Mouse (Mus musculus): ENCODE data around the gene Oit1. TPM values are rescaled to one million over a fixed set of nuclear protein-coding genes. Genes with fewer than 3 reads are reported as not detected.

Oit1 gene
- not detected in 2 replicates for polyA plus RNA-seq (2015; fragmentation: Nextera tagmentation; extraction: Ambion mirVana)

GRCm38 (mm10) chr14:8378685-8379313 lies at the start of gene Oit1:
Oit1 (minus strand) TSS chr14:8378754.
- 69% methylated on average over 8 of the region's 8 CpGs for WGBS
- H3K4me1 ChIP-seq (ENCODE audit: control insufficient read depth, insufficient read depth, low read depth, low read length): no peaks in the 10 kb centered on the region
- no peaks in the 10 kb centered on the region for H3K36me3 ChIP-seq (ENCODE audit: control insufficient read depth, insufficient read depth, low read length)
- H3K27ac ChIP-seq (ENCODE audit: low read depth, low read length): no peak within 1 kb of the TSS
- H3K4me3 ChIP-seq (ENCODE audit: low read length): no peak within 1 kb of the TSS
- no peak within 1 kb of the TSS for H3K9ac ChIP-seq (ENCODE audit: low read depth, low read length)
- H3K4me2 ChIP-seq (ENCODE audit: low read length): no peak within 1 kb of the TSS
- H3K27me3 ChIP-seq (replicated peaks; ENCODE audit: control insufficient read depth, insufficient read depth, low read length): no peaks in the 10 kb centered on the region
- H3K9me3 ChIP-seq (ENCODE audit: control insufficient read depth, low read length): no peaks in the 10 kb centered on the region
- no peak for ATAC-seq

DNA sequence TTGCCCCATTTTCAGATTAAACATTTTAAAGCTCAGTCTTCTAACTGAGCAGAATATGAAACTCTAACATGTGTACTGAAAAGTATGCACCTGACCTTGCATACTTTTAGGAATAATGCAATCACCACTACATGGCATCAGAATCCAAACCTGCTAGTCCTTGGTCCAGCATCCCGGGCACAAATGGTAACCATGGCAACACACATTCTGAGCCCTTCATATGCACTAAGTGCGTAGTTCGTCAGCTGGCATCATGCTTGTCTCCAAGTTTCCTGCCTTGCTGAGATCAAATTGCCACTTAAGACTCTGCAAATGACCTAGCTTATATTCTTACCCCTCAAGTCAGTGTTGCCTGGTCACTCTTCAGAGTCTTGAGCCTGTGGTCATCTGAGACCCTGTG lies 44.3 kb upstream of the Oit1 start:
- H3K27me3 ChIP-seq (replicated peaks; ENCODE audit: control insufficient read depth, insufficient read depth, low read length): no peaks in the 10 kb centered on the region
- no peaks in the 10 kb centered on the region for H3K36me3 ChIP-seq (ENCODE audit: control insufficient read depth, insufficient read depth, low read length)
- no peaks in the 10 kb centered on the region for H3K9me3 ChIP-seq (ENCODE audit: control insufficient read depth, low read length)
- H3K4me2 ChIP-seq (ENCODE audit: low read length): no peak overlapping the region
- H3K27ac ChIP-seq (ENCODE audit: low read depth, low read length): no peak overlapping the region
- H3K4me1 ChIP-seq (ENCODE audit: control insufficient read depth, insufficient read depth, low read depth, low read length): peaks cover 3% of the 10 kb centered on the region
- peak; percentile 71 for ATAC-seq
- H3K9ac ChIP-seq (ENCODE audit: low read depth, low read length): no peak overlapping the region
- 40% methylated on average over 3 of the region's 3 CpGs for WGBS
- no peak overlapping the region for H3K4me3 ChIP-seq (ENCODE audit: low read length)

- Histone ChIP-seq H3K4me2 (ENCODE audit: low read length) (no peak overlapping the region), H3K36me3 (ENCODE audit: control insufficient read depth, insufficient read depth, low read length) (no peaks in the 10 kb centered on the region), H3K9ac (ENCODE audit: low read depth, low read length) (no peak overlapping the region), H3K4me3 (ENCODE audit: low read length) (no peak overlapping the region), H3K9me3 (ENCODE audit: control insufficient read depth, low read length) (no peaks in the 10 kb centered on the region), H3K27me3 (replicated peaks; ENCODE audit: control insufficient read depth, insufficient read depth, low read length) (no peaks in the 10 kb centered on the region), H3K27ac (ENCODE audit: low read depth, low read length) (no peak overlapping the region), H3K4me1 (ENCODE audit: control insufficient read depth, insufficient read depth, low read depth, low read length) (peaks cover 3% of the 10 kb centered on the region)
- 26% methylated on average over 10 of the region's 10 CpGs for WGBS
- ATAC-seq: no peak
These were observed 42.7 kb upstream of the Oit1 start for GRCm38 (mm10) chr14:8421199-8421787.

DNA sequence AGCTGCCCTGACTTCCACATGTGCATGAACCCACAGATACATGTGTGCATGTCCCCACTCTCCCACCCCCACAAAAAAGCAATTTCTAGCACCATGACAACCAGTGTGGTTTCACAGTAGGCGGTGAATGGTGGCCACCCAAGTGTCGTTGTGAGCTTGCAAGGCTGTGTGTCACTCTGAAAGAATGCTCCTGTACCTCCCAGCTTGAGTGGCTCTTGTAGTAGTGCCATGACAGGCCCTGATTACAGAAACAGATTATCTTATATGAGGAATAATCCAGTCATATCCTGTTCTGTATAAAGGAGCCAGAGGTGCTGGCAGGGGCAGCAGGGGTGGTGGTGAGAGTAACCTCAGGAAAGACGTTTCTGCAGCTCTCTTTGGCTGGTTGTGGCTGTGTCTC lies 40.1 kb upstream of the Oit1 start:
- Histone ChIP-seq H3K9ac (ENCODE audit: low read depth, low read length) (no peak overlapping the region), H3K4me2 (ENCODE audit: low read length) (no peak overlapping the region), H3K4me3 (ENCODE audit: low read length) (no peak overlapping the region), H3K36me3 (ENCODE audit: control insufficient read depth, insufficient read depth, low read length) (no peaks in the 10 kb centered on the region), H3K9me3 (ENCODE audit: control insufficient read depth, low read length) (no peaks in the 10 kb centered on the region), H3K4me1 (ENCODE audit: control insufficient read depth, insufficient read depth, low read depth, low read length) (peaks cover 3% of the 10 kb centered on the region), H3K27ac (ENCODE audit: low read depth, low read length) (no peak overlapping the region), H3K27me3 (replicated peaks; ENCODE audit: control insufficient read depth, insufficient read depth, low read length) (no peaks in the 10 kb centered on the region)
- 56% methylated on average over 3 of the region's 3 CpGs for WGBS
- ATAC-seq: no peak

DNA sequence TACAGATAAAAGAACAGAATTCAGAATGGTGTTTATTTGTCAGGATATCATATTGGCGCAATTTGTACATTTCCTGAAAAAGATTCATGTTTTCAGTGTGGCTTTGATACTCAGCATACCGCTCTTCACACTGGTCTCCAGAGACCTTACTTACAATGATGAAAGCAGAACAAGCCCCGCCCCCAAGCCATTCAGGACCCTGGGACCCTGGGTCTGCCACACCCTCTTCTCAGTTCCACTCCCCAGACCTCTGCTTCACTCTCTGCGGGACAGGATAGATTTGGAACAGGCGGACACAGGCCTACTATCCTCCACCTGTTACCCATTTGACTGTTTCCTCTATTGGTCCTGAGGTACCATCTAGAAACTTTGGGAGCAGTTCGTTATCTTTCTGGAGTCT lies 27.4 kb upstream of the Oit1 start:
- ATAC-seq: no peak
- no peak overlapping the region for H3K9ac ChIP-seq (ENCODE audit: low read depth, low read length)
- no peaks in the 10 kb centered on the region for H3K4me1 ChIP-seq (ENCODE audit: control insufficient read depth, insufficient read depth, low read depth, low read length)
- H3K27me3 ChIP-seq (replicated peaks; ENCODE audit: control insufficient read depth, insufficient read depth, low read length): no peaks in the 10 kb centered on the region
- 69% methylated on average over 6 of the region's 6 CpGs for WGBS
- H3K4me2 ChIP-seq (ENCODE audit: low read length): no peak overlapping the region
- no peak overlapping the region for H3K4me3 ChIP-seq (ENCODE audit: low read length)
- no peaks in the 10 kb centered on the region for H3K36me3 ChIP-seq (ENCODE audit: control insufficient read depth, insufficient read depth, low read length)
- H3K27ac ChIP-seq (ENCODE audit: low read depth, low read length): no peak overlapping the region
- H3K9me3 ChIP-seq (ENCODE audit: control insufficient read depth, low read length): no peaks in the 10 kb centered on the region

- Histone ChIP-seq H3K36me3 (ENCODE audit: control insufficient read depth, insufficient read depth, low read length) (no peaks in the 10 kb centered on the region), H3K9me3 (ENCODE audit: control insufficient read depth, low read length) (no peaks in the 10 kb centered on the region), H3K9ac (ENCODE audit: low read depth, low read length) (no peak overlapping the region), H3K4me1 (ENCODE audit: control insufficient read depth, insufficient read depth, low read depth, low read length) (no peaks in the 10 kb centered on the region), H3K4me3 (ENCODE audit: low read length) (no peak overlapping the region), H3K27me3 (replicated peaks; ENCODE audit: control insufficient read depth, insufficient read depth, low read length) (no peaks in the 10 kb centered on the region), H3K4me2 (ENCODE audit: low read length) (no peak overlapping the region), H3K27ac (ENCODE audit: low read depth, low read length) (no peak overlapping the region)
- 65% methylated on average over 3 of the region's 3 CpGs for WGBS
- no peak for ATAC-seq
These were observed 24.8 kb upstream of the Oit1 start for GRCm38 (mm10) chr14:8403310-8403709.

DNA sequence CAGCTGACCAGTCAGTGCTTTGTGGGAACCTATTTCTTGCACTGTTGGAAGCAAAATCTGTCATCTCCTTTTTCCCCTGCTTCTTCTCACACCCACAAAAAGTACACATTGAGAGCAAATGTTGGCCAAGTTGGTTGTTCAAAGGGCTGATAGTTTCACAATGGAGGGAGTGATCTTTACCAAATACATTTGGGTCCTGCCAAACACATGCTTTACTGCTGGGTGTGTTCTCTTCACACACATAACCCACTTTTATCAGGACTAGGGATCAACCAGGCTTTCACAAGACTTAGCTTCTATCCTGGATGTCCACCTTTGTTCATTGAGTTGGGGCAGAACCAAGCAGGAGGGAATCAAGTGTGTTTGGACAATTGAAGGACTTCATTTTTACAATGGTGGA lies 20.0 kb upstream of the Oit1 start:
- no peak overlapping the region for H3K9ac ChIP-seq (ENCODE audit: low read depth, low read length)
- no peaks in the 10 kb centered on the region for H3K4me1 ChIP-seq (ENCODE audit: control insufficient read depth, insufficient read depth, low read depth, low read length)
- H3K4me2 ChIP-seq (ENCODE audit: low read length): no peak overlapping the region
- no peaks in the 10 kb centered on the region for H3K9me3 ChIP-seq (ENCODE audit: control insufficient read depth, low read length)
- H3K27me3 ChIP-seq (replicated peaks; ENCODE audit: control insufficient read depth, insufficient read depth, low read length): no peaks in the 10 kb centered on the region
- no peaks in the 10 kb centered on the region for H3K36me3 ChIP-seq (ENCODE audit: control insufficient read depth, insufficient read depth, low read length)
- ATAC-seq: no peak
- H3K4me3 ChIP-seq (ENCODE audit: low read length): no peak overlapping the region
- H3K27ac ChIP-seq (ENCODE audit: low read depth, low read length): no peak overlapping the region

DNA sequence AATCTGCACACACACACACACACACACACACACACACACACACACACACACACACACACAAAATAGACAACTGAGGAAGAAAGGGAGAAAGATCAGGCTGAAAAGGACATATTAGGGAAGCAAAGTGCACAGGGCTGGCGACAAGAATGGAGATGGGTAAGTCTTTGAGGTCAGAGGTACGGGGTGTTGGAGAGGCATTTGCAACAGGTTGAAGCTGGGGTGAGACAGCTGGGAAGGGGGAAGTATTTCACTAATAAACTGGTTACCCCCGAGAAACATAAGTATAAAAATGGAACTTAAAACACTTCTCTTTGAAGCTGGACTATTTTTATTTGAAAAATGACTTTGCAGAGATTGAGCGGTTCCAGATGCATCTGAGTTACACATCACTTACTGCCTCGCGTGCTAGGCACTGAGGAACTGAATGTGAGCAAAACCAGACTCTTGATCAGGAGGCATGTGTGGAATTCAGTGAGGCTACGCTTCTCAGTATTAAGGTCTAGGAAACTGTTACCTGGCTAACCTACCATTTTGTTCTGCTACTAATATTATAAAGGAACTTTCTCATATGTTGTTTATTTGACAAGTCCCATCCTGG lies 17.2 kb upstream of the Oit1 start:
- Histone ChIP-seq H3K27ac (ENCODE audit: low read depth, low read length) (no peak overlapping the region), H3K27me3 (replicated peaks; ENCODE audit: control insufficient read depth, insufficient read depth, low read length) (no peaks in the 10 kb centered on the region), H3K4me1 (ENCODE audit: control insufficient read depth, insufficient read depth, low read depth, low read length) (no peaks in the 10 kb centered on the region), H3K4me2 (ENCODE audit: low read length) (no peak overlapping the region), H3K4me3 (ENCODE audit: low read length) (no peak overlapping the region), H3K9me3 (ENCODE audit: control insufficient read depth, low read length) (no peaks in the 10 kb centered on the region), H3K36me3 (ENCODE audit: control insufficient read depth, insufficient read depth, low read length) (no peaks in the 10 kb centered on the region), H3K9ac (ENCODE audit: low read depth, low read length) (no peak overlapping the region)
- no peak for ATAC-seq
- 83% methylated on average over 7 of the region's 7 CpGs for WGBS

DNA sequence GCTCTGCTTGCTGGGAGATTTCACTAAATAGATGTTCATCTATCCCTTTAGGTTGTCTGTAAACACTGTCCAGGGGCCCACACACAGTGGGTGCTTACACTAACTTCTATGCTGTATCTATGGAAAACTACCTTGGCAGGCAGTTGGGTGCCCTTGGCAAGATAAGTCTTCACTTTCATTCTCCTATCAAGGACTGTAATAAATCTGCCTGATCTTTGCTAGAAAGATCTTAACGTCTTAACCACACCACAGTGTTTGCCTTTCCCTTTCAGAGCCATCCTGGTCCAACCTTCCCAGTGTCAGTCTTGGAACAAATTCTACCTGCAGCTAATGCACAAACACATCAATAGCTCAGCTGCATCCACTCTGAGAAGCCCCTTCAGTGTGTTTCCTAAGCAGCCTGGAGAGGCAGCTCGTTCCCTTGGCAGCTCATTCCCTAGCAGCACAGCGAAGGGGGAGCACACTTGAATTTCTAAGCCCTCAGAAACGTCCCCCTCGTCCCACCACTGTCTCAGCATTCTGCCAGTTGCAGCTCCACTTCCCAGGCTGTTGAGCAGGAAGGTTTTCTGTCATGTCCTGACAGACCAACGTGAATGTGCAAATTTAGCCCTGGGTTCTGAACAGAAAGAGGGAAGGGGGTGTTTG lies 13.7 kb upstream of the Oit1 start:
- H3K4me2 ChIP-seq (ENCODE audit: low read length): no peak overlapping the region
- H3K27me3 ChIP-seq (replicated peaks; ENCODE audit: control insufficient read depth, insufficient read depth, low read length): no peaks in the 10 kb centered on the region
- H3K9ac ChIP-seq (ENCODE audit: low read depth, low read length): no peak overlapping the region
- H3K36me3 ChIP-seq (ENCODE audit: control insufficient read depth, insufficient read depth, low read length): no peaks in the 10 kb centered on the region
- H3K4me3 ChIP-seq (ENCODE audit: low read length): no peak overlapping the region
- WGBS: 54% methylated on average over 6 of the region's 6 CpGs
- H3K4me1 ChIP-seq (ENCODE audit: control insufficient read depth, insufficient read depth, low read depth, low read length): no peaks in the 10 kb centered on the region
- ATAC-seq: 0 out of 2 replicates have a peak, but pooled peaks have one; percentile 30
- no peak overlapping the region for H3K27ac ChIP-seq (ENCODE audit: low read depth, low read length)
- H3K9me3 ChIP-seq (ENCODE audit: control insufficient read depth, low read length): no peaks in the 10 kb centered on the region

Measured in hindbrain, embryonic 16.5 days (tissue).